Mouse (Mus musculus): ENCODE results near the gene Cpt1a. TPM values are rescaled to one million over a fixed set of nuclear protein-coding genes. Genes with fewer than 3 reads are reported as not detected.
A peak's percentile ranks its signal among the peaks of the same experiment; 100 is the strongest.

The Cpt1a gene
- polyA plus RNA-seq, 1 experiment from 2014 or later: 7.0 TPM

GRCm38 (mm10) chr19:3414268-3414733 lies 92.2 kb downstream of the Cpt1a start, which contains the start of gene Gal:
TSS of gene Gal (minus strand) at chr19:3414544.
- Histone ChIP-seq H3K27ac (no peak within 1 kb of the TSS), H3K36me3 (no peaks in the 10 kb centered on the region), H3K4me3 (peak within 1 kb of the TSS; percentile 16), H3K9ac (no peak within 1 kb of the TSS), H3K4me2 (peak within 1 kb of the TSS; percentile 52), H3K4me1 (no peaks in the 10 kb centered on the region), H3K27me3 (replicated peaks) (peaks cover 81% of the 10 kb centered on the region), H3K9me3 (replicated peaks) (0 out of 2 replicates have a peak, but pooled peaks cover 6% of the 10 kb centered on the region)
- WGBS (ENCODE audit: insufficient replicate concordance): 6% methylated on average over 37 of the region's 37 CpGs
- no peak for ATAC-seq

GRCm38 (mm10) chr19:3419251-3419650 lies 97.1 kb downstream of the Cpt1a start:
- Histone ChIP-seq H3K4me3 (no peak overlapping the region), H3K4me1 (no peaks in the 10 kb centered on the region)

DNA sequence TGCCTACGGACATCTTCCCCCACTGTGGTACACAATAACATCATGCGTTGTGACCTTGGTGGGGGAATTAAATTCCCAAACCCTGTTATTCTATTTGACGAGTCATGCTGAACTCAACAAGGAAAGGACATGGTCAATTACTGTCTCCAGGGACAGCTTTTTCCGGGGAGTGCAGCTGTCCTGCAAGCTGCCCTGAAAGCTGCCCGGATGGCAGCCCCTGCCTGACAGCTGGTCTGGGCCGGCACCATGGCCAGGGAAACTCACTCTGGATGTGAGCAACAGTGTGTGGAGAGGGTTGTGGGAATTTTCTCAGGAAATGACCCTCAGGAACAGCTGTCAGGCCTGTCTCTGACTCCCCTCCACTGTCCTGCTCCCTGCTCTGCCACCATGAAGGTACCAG lies 100.4 kb downstream of the Cpt1a start:
- Histone ChIP-seq H3K4me1 (no peaks in the 10 kb centered on the region), H3K4me2 (no peak overlapping the region), H3K36me3 (no peaks in the 10 kb centered on the region), H3K9ac (no peak overlapping the region), H3K4me3 (no peak overlapping the region), H3K9me3 (replicated peaks) (0 out of 2 replicates have a peak, but pooled peaks cover 6% of the 10 kb centered on the region), H3K27ac (no peak overlapping the region), H3K27me3 (replicated peaks) (peaks cover 2% of the 10 kb centered on the region; the same call in 1 of the 2 replicates)
- 77% methylated on average over 6 of the region's 6 CpGs for WGBS (ENCODE audit: insufficient replicate concordance)
- ATAC-seq: no peak

More at GRCm38 (mm10) chr19:3419251-3419650, 97.1 kb downstream of the Cpt1a start:
- Histone ChIP-seq H3K9me3 (replicated peaks) (0 out of 2 replicates have a peak, but pooled peaks cover 6% of the 10 kb centered on the region), H3K27ac (no peak overlapping the region), H3K36me3 (no peaks in the 10 kb centered on the region), H3K27me3 (replicated peaks) (peaks cover 33% of the 10 kb centered on the region), H3K4me2 (no peak overlapping the region), H3K9ac (no peak overlapping the region)
- no peak for ATAC-seq
- 59% methylated on average over 5 of the region's 5 CpGs for WGBS (ENCODE audit: insufficient replicate concordance)

GRCm38 (mm10) chr19:3422981-3423380 lies 100.8 kb downstream of the Cpt1a start:
- Histone ChIP-seq H3K9ac (no peak overlapping the region), H3K27me3 (replicated peaks) (peaks cover 2% of the 10 kb centered on the region; the same call in 1 of the 2 replicates), H3K4me2 (no peak overlapping the region), H3K27ac (no peak overlapping the region), H3K4me1 (no peaks in the 10 kb centered on the region), H3K36me3 (no peaks in the 10 kb centered on the region), H3K9me3 (replicated peaks) (0 out of 2 replicates have a peak, but pooled peaks cover 4% of the 10 kb centered on the region), H3K4me3 (no peak overlapping the region)
- WGBS (ENCODE audit: insufficient replicate concordance): 44% methylated on average over 4 of the region's 4 CpGs
- no peak for ATAC-seq

GRCm38 (mm10) chr19:3424214-3424613 lies 102.1 kb downstream of the Cpt1a start:
- WGBS (ENCODE audit: insufficient replicate concordance): 67% methylated on average over 2 of the region's 2 CpGs
- H3K4me2 ChIP-seq: no peak overlapping the region
- no peaks in the 10 kb centered on the region for H3K9me3 ChIP-seq (replicated peaks)
- H3K4me3 ChIP-seq: no peak overlapping the region
- H3K36me3 ChIP-seq: no peaks in the 10 kb centered on the region
- peaks cover under 1% of the 10 kb centered on the region; the same call in 1 of the 2 replicates for H3K27me3 ChIP-seq (replicated peaks)
- no peak overlapping the region for H3K27ac ChIP-seq
- H3K4me1 ChIP-seq: no peaks in the 10 kb centered on the region
- no peak for ATAC-seq
- no peak overlapping the region for H3K9ac ChIP-seq

DNA sequence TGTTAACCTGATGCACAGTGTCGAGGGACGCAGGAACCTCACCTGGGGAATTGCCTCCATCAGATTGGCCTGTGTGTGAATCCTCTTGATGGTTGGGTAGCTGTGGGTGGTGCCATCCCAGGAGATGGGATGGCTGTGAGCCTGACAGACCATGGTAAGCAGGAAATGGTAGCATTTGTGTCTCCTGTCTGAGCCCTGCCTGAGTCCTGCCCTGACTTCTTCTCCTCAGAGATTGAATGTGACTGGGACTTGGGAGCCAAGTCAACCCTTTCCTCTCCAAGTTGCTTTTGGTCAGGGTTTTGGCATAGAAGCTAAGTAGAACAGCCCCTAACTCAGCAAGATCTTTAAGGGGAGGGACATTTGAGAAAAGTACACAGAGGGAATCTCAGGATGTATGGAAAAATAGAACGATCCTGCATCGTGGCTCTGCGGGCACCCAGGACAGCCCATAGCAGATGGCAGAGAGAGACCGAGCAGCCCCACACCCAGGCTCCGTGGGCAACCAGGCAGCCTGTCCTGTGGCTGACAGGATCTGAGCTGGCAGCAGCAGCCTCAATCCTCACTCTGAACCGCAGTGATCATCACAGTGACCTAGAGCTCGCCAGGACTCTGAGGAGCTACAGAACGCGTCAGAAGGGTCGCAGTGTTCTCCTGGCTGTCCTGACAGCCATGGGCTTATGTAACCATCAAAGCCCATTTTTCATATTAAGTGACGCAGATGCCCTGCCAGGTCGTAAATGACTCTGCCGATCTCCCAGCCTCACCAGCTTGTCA lies 106.1 kb downstream of the Cpt1a start:
- H3K36me3 ChIP-seq: no peaks in the 10 kb centered on the region
- H3K9ac ChIP-seq: no peak overlapping the region
- H3K27me3 ChIP-seq (replicated peaks): no peaks in the 10 kb centered on the region
- no peak overlapping the region for H3K4me2 ChIP-seq
- H3K9me3 ChIP-seq (replicated peaks): no peaks in the 10 kb centered on the region
- H3K4me3 ChIP-seq: no peak overlapping the region
- H3K4me1 ChIP-seq: no peaks in the 10 kb centered on the region
- no peak for ATAC-seq
- no peak overlapping the region for H3K27ac ChIP-seq
- 74% methylated on average over 15 of the region's 15 CpGs for WGBS (ENCODE audit: insufficient replicate concordance)

GRCm38 (mm10) chr19:3429156-3429816 lies 107.2 kb downstream of the Cpt1a start:
- Histone ChIP-seq H3K4me1 (peaks cover 5% of the 10 kb centered on the region; the same call in 1 of the 2 replicates), H3K27ac (no peak overlapping the region), H3K4me2 (no peak overlapping the region), H3K36me3 (no peaks in the 10 kb centered on the region), H3K9me3 (replicated peaks) (no peaks in the 10 kb centered on the region), H3K9ac (no peak overlapping the region), H3K4me3 (no peak overlapping the region), H3K27me3 (replicated peaks) (0 out of 2 replicates have a peak, but pooled peaks cover 2% of the 10 kb centered on the region)
- WGBS (ENCODE audit: insufficient replicate concordance): 59% methylated on average over 7 of the region's 7 CpGs
- no peak for ATAC-seq

- H3K9ac ChIP-seq: no peak overlapping the region
- no peak overlapping the region for H3K4me2 ChIP-seq
- H3K36me3 ChIP-seq: no peaks in the 10 kb centered on the region
- no peak overlapping the region for H3K27ac ChIP-seq
- no peak overlapping the region for H3K4me3 ChIP-seq
- peaks cover 9% of the 10 kb centered on the region; the same call in 1 of the 2 replicates for H3K4me1 ChIP-seq
- WGBS (ENCODE audit: insufficient replicate concordance): 70% methylated on average over 7 of the region's 7 CpGs
- ATAC-seq: no peak
- H3K9me3 ChIP-seq (replicated peaks): no peaks in the 10 kb centered on the region
- 0 out of 2 replicates have a peak, but pooled peaks cover 2% of the 10 kb centered on the region for H3K27me3 ChIP-seq (replicated peaks)
These were observed 108.9 kb downstream of the Cpt1a start for GRCm38 (mm10) chr19:3431066-3431465.

DNA sequence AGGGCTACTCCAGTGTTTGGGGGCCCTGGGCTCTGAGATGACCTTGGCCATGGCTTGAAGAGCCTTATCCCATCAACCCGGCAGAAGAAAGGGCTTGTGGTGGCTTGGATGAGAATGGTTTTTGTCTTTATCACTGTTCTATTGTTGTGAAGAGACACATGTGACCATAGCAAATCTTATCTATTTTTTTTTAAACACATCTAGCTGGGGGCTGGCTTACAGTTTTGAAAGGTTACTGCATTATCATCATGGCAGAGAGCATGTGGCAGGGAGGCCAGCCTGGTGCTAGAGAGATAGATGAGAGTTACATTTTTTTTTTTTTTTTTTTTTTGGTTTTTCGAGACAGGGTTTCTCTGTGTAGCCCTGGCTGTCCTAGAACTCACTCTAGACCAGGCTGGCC lies 109.8 kb downstream of the Cpt1a start:
- Histone ChIP-seq H3K4me1 (peaks cover 9% of the 10 kb centered on the region; the same call in 1 of the 2 replicates), H3K9me3 (replicated peaks) (no peaks in the 10 kb centered on the region), H3K27ac (no peak overlapping the region), H3K9ac (no peak overlapping the region), H3K27me3 (replicated peaks) (0 out of 2 replicates have a peak, but pooled peaks cover 6% of the 10 kb centered on the region), H3K36me3 (no peaks in the 10 kb centered on the region), H3K4me3 (no peak overlapping the region), H3K4me2 (no peak overlapping the region)
- 50% methylated on average over 2 of the region's 2 CpGs for WGBS (ENCODE audit: insufficient replicate concordance)
- ATAC-seq: no peak

GRCm38 (mm10) chr19:3434124-3434523 lies 112.0 kb downstream of the Cpt1a start:
- peaks cover 13% of the 10 kb centered on the region; the same call in 1 of the 2 replicates for H3K27me3 ChIP-seq (replicated peaks)
- H3K4me3 ChIP-seq: no peak overlapping the region
- H3K9me3 ChIP-seq (replicated peaks): no peaks in the 10 kb centered on the region
- WGBS (ENCODE audit: insufficient replicate concordance): 44% methylated on average over 4 of the region's 4 CpGs
- no peak for ATAC-seq
- H3K27ac ChIP-seq: no peak overlapping the region
- H3K4me2 ChIP-seq: no peak overlapping the region
- H3K36me3 ChIP-seq: no peaks in the 10 kb centered on the region
- no peak overlapping the region for H3K9ac ChIP-seq
- H3K4me1 ChIP-seq: peaks cover 9% of the 10 kb centered on the region; the same call in 1 of the 2 replicates

DNA sequence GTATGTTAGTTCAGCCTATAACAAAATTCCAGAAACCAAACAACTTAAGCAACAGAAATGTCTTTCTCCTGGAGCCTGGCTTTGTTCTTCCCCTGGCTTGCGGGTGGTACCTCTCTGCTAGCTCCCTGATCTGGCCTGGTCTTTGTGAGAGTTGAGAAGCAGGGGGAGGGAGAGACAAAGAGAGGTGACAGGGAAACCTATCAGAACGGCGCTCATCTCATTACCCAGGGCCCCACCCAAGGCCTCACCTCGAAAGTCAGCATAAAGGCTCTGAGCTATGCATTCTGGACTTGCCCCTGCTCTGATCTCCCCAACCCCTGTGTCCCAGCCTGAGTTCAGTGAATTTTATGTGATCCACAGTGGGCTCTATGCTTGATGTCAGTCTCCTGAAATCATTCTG lies 112.5 kb downstream of the Cpt1a start:
- ATAC-seq: no peak
- no peak overlapping the region for H3K27ac ChIP-seq
- WGBS (ENCODE audit: insufficient replicate concordance): 22% methylated on average over 4 of the region's 4 CpGs

More for the DNA sequence above, 112.5 kb downstream of the Cpt1a start:
- peaks cover 9% of the 10 kb centered on the region; the same call in 1 of the 2 replicates for H3K4me1 ChIP-seq
- H3K4me3 ChIP-seq: no peak overlapping the region
- no peaks in the 10 kb centered on the region for H3K36me3 ChIP-seq
- H3K4me2 ChIP-seq: no peak overlapping the region
- peaks cover 13% of the 10 kb centered on the region; the same call in 1 of the 2 replicates for H3K27me3 ChIP-seq (replicated peaks)
- no peak overlapping the region for H3K9ac ChIP-seq
- no peaks in the 10 kb centered on the region for H3K9me3 ChIP-seq (replicated peaks)

Measured in liver, embryonic 12.5 days (tissue).